Mouse (Mus musculus) small intestine, adult 2 months (tissue): ENCODE results near the gene Chst2. TPM values are rescaled to one million over a fixed set of nuclear protein-coding genes. Genes with fewer than 3 reads are reported as not detected.

ENCODE experiments used
- H3K27ac ChIP-seq: fragments of 200-500 bp; 2 replicates; pipeline ENCODE4 v1.5.1; 2012; ENCODE audit warnings: low read depth, low read length, control low read depth, inconsistent platforms; ENCODE audit not compliant: insufficient read depth
- H3K27me3 ChIP-seq: fragments of 200-500 bp; 2 replicates; pipeline ENCODE4 v1.6.1; 2012; ENCODE audit warnings: mild to moderate bottlenecking, moderate library complexity, low read length, inconsistent platforms; ENCODE audit not compliant: control insufficient read depth, insufficient read depth
- H3K36me3 ChIP-seq: fragments of 200-500 bp; 2 replicates; pipeline ENCODE4 v1.6.1; 2012; ENCODE audit warnings: mild to moderate bottlenecking, low read length, control low read depth, inconsistent platforms; ENCODE audit not compliant: control insufficient read depth, insufficient read depth
- H3K4me1 ChIP-seq: fragments of 200-500 bp; 2 replicates; pipeline ENCODE4 v1.6.1; 2012; ENCODE audit warnings: low read length, inconsistent platforms, mixed read lengths; ENCODE audit not compliant: control insufficient read depth, insufficient read depth, insufficient read length
- H3K4me3 ChIP-seq: fragments of 200-500 bp; 2 replicates; pipeline ENCODE4 v1.5.1; 2012; ENCODE audit warnings: low read depth, mild to moderate bottlenecking, control low read depth, inconsistent platforms, low read length, moderate library complexity
- CTCF ChIP-seq: fragments of 200-500 bp; IDR thresholded peaks from 2 replicates; pipeline ENCODE4 v1.5.1; 2012; ENCODE audit warnings: low read depth, mild to moderate bottlenecking, control low read depth, inconsistent platforms, low read length, moderate library complexity, mixed read lengths; ENCODE audit not compliant: insufficient replicate concordance, insufficient read length; ENCODE audit errors: extremely low read depth
- POLR2A ChIP-seq: fragments of 200-500 bp; IDR thresholded peaks from 2 replicates; pipeline ENCODE4 v1.6.1; 2012; ENCODE audit warnings: low read depth, mild to moderate bottlenecking, control low read depth, inconsistent platforms, low read length, moderate library complexity
- WGBS: fragments of 180-500 bp; shearing (Covaris S2); methylation state at CpG from one replicate; pipeline ENCODE4 v1.1.7; 2018; 5-methylcytosine and 5-hydroxymethylcytosine counted together
- polyA plus RNA-seq: library from polyadenylated mRNA; depleted of rRNA; stranded (reverse); fragments of >200 nt; gene quantifications from 2 replicates; pipeline ENCODE4 v1.2.3, GENCODE M21; 2012; rRNA removed

Gene Chst2
- polyA plus RNA-seq, 1 experiment: 1.6 TPM

GRCm38 (mm10) chr9:95365882-95366281, 40.6 kb downstream of the Chst2 start:
- 86% methylated on average over 3 of the region's 3 CpGs for WGBS
- no peaks in the 10 kb centered on the region for H3K4me1 ChIP-seq
- no peaks in the 10 kb centered on the region for H3K36me3 ChIP-seq
- TF ChIP-seq CTCF: no peak
- TF ChIP-seq POLR2A: no peak
- H3K4me3 ChIP-seq: no peak overlapping the region
- no peaks in the 10 kb centered on the region for H3K27me3 ChIP-seq
- H3K27ac ChIP-seq: no peak overlapping the region

- no peak overlapping the region for H3K27ac ChIP-seq
- no peaks in the 10 kb centered on the region for H3K27me3 ChIP-seq
- H3K4me3 ChIP-seq: no peak overlapping the region
- 81% methylated on average over 5 of the region's 5 CpGs for WGBS
- TF ChIP-seq POLR2A: no peak
- no peak for TF ChIP-seq CTCF
- H3K36me3 ChIP-seq: no peaks in the 10 kb centered on the region
- no peaks in the 10 kb centered on the region for H3K4me1 ChIP-seq
These were observed 52.6 kb downstream of the Chst2 start for GRCm38 (mm10) chr9:95353829-95354391.

GRCm38 (mm10) chr9:95351968-95352367, 54.6 kb downstream of the Chst2 start:
- Histone ChIP-seq H3K36me3 (no peaks in the 10 kb centered on the region), H3K4me3 (no peak overlapping the region), H3K27ac (no peak overlapping the region), H3K4me1 (no peaks in the 10 kb centered on the region), H3K27me3 (no peaks in the 10 kb centered on the region)
- WGBS: 81% methylated on average over 2 of the region's 2 CpGs
- TF ChIP-seq CTCF (no peak), POLR2A (no peak)

- WGBS: 62% methylated on average over 4 of the region's 4 CpGs
- Histone ChIP-seq H3K27ac (no peak overlapping the region), H3K4me1 (no peaks in the 10 kb centered on the region), H3K27me3 (no peaks in the 10 kb centered on the region), H3K4me3 (no peak overlapping the region), H3K36me3 (no peaks in the 10 kb centered on the region)
- TF ChIP-seq POLR2A: no peak
- TF ChIP-seq CTCF: no peak
These were observed 56.0 kb downstream of the Chst2 start for GRCm38 (mm10) chr9:95350550-95350949.

Other genes starting within 250 kb of the Chst2 start
- 0.42 and 0.67 TPM in 2 replicates for gene U2surp, start 105.3 kb upstream of the Chst2 start, polyA plus RNA-seq
- 0.44 and 1.5 TPM in 2 replicates for gene Paqr9, start 152.9 kb upstream of the Chst2 start, polyA plus RNA-seq
- 0.06 and 0.18 TPM in 2 replicates for gene Pcolce2, start 230.9 kb upstream of the Chst2 start, polyA plus RNA-seq